Mouse (Mus musculus): ENCODE measurements at regions not wholly inside any gene's neighbourhood (a gene's known extent, or its start where the extent isn't known, plus 50 kb on each side); places are given as distances from the start of the nearest gene placed in this dataset.

GRCm38 (mm10) chr13:100940791-100941190 is 107.6 kb upstream of the Slc30a5 start:
- no peaks in the 10 kb centered on the region for H3K36me3 ChIP-seq (ENCODE audit: control insufficient read depth, insufficient read depth, low read length)
- no peak overlapping the region for H3K4me3 ChIP-seq (ENCODE audit: low read depth, low read length)
- H3K4me2 ChIP-seq: no peak overlapping the region
- ATAC-seq (replicated peaks; ENCODE audit: insufficient number of reproducible peaks, low FRiP score, low TSS enrichment): no peak
- no peak overlapping the region for H3K9ac ChIP-seq (ENCODE audit: low read depth, low read length)
- WGBS (ENCODE audit: insufficient replicate concordance): 61% methylated on average over 13 of the region's 13 CpGs
- no peaks in the 10 kb centered on the region for H3K27me3 ChIP-seq (ENCODE audit: control insufficient read depth, insufficient read depth, low read length)
- H3K4me1 ChIP-seq (ENCODE audit: control insufficient read depth, insufficient read depth, low read length): no peaks in the 10 kb centered on the region
- no peaks in the 10 kb centered on the region for H3K9me3 ChIP-seq (replicated peaks; ENCODE audit: control insufficient read depth, low read length)
- no peak overlapping the region for H3K27ac ChIP-seq (ENCODE audit: low read depth, low read length)

GRCm38 (mm10) chr13:100939677-100940076 is 106.5 kb upstream of the Slc30a5 start:
- no peak overlapping the region for H3K9ac ChIP-seq (ENCODE audit: low read depth, low read length)
- ATAC-seq (replicated peaks; ENCODE audit: insufficient number of reproducible peaks, low FRiP score, low TSS enrichment): no peak
- no peaks in the 10 kb centered on the region for H3K36me3 ChIP-seq (ENCODE audit: control insufficient read depth, insufficient read depth, low read length)
- no peaks in the 10 kb centered on the region for H3K9me3 ChIP-seq (replicated peaks; ENCODE audit: control insufficient read depth, low read length)
- H3K4me1 ChIP-seq (ENCODE audit: control insufficient read depth, insufficient read depth, low read length): no peaks in the 10 kb centered on the region
- no peak overlapping the region for H3K27ac ChIP-seq (ENCODE audit: low read depth, low read length)
- no peaks in the 10 kb centered on the region for H3K27me3 ChIP-seq (ENCODE audit: control insufficient read depth, insufficient read depth, low read length)
- no peak overlapping the region for H3K4me3 ChIP-seq (ENCODE audit: low read depth, low read length)
- no peak overlapping the region for H3K4me2 ChIP-seq
- whole genome bisulfite sequencing (ENCODE audit: insufficient replicate concordance): 32% methylated on average over 4 of the region's 4 CpGs

GRCm38 (mm10) chr13:100933265-100933664 is 100.0 kb upstream of the Slc30a5 start:
- Histone ChIP-seq H3K9me3 (replicated peaks; ENCODE audit: control insufficient read depth, low read length) (no peaks in the 10 kb centered on the region), H3K9ac (ENCODE audit: low read depth, low read length) (no peak overlapping the region), H3K27me3 (ENCODE audit: control insufficient read depth, insufficient read depth, low read length) (no peaks in the 10 kb centered on the region), H3K36me3 (ENCODE audit: control insufficient read depth, insufficient read depth, low read length) (no peaks in the 10 kb centered on the region), H3K27ac (ENCODE audit: low read depth, low read length) (no peak overlapping the region), H3K4me2 (no peak overlapping the region), H3K4me3 (ENCODE audit: low read depth, low read length) (no peak overlapping the region), H3K4me1 (ENCODE audit: control insufficient read depth, insufficient read depth, low read length) (no peaks in the 10 kb centered on the region)
- ATAC-seq (replicated peaks; ENCODE audit: insufficient number of reproducible peaks, low FRiP score, low TSS enrichment): no peak
- 53% methylated on average over 8 of the region's 8 CpGs for WGBS (ENCODE audit: insufficient replicate concordance)

- no peak overlapping the region for H3K4me2 ChIP-seq
- H3K27ac ChIP-seq (ENCODE audit: low read depth, low read length): no peak overlapping the region
- 67% methylated on average over 2 of the region's 2 CpGs for WGBS (ENCODE audit: insufficient replicate concordance)
- H3K9me3 ChIP-seq (replicated peaks; ENCODE audit: control insufficient read depth, low read length): no peaks in the 10 kb centered on the region
- ATAC-seq (replicated peaks; ENCODE audit: insufficient number of reproducible peaks, low FRiP score, low TSS enrichment): no peak
- no peak overlapping the region for H3K4me3 ChIP-seq (ENCODE audit: low read depth, low read length)
- H3K27me3 ChIP-seq (ENCODE audit: control insufficient read depth, insufficient read depth, low read length): no peaks in the 10 kb centered on the region
- H3K9ac ChIP-seq (ENCODE audit: low read depth, low read length): no peak overlapping the region
- no peaks in the 10 kb centered on the region for H3K36me3 ChIP-seq (ENCODE audit: control insufficient read depth, insufficient read depth, low read length)
- H3K4me1 ChIP-seq (ENCODE audit: control insufficient read depth, insufficient read depth, low read length): no peaks in the 10 kb centered on the region
These were observed 66.3 kb upstream of the Slc30a5 start for GRCm38 (mm10) chr13:100899566-100899965.

- H3K27ac ChIP-seq (ENCODE audit: low read depth, low read length): no peak overlapping the region
- 84% methylated on average over 9 of the region's 9 CpGs for whole genome bisulfite sequencing (ENCODE audit: insufficient replicate concordance)
These were observed 60.6 kb upstream of the Slc30a5 start for GRCm38 (mm10) chr13:100893871-100894270.

GRCm38 (mm10) chr13:100893096-100893495 is 59.9 kb upstream of the Slc30a5 start:
- H3K9me3 ChIP-seq (replicated peaks; ENCODE audit: control insufficient read depth, low read length): no peaks in the 10 kb centered on the region
- no peak overlapping the region for H3K4me3 ChIP-seq (ENCODE audit: low read depth, low read length)
- WGBS (ENCODE audit: insufficient replicate concordance): 80% methylated on average over 1 of the region's 1 CpGs
- no peak for ATAC-seq (replicated peaks; ENCODE audit: insufficient number of reproducible peaks, low FRiP score, low TSS enrichment)
- no peak overlapping the region for H3K9ac ChIP-seq (ENCODE audit: low read depth, low read length)
- no peak overlapping the region for H3K27ac ChIP-seq (ENCODE audit: low read depth, low read length)
- H3K36me3 ChIP-seq (ENCODE audit: control insufficient read depth, insufficient read depth, low read length): no peaks in the 10 kb centered on the region
- H3K4me2 ChIP-seq: no peak overlapping the region
- H3K4me1 ChIP-seq (ENCODE audit: control insufficient read depth, insufficient read depth, low read length): no peaks in the 10 kb centered on the region
- peaks cover 2% of the 10 kb centered on the region; the same call in 1 of the 2 replicates for H3K27me3 ChIP-seq (ENCODE audit: control insufficient read depth, insufficient read depth, low read length)

More at GRCm38 (mm10) chr13:100893871-100894270, 60.6 kb upstream of the Slc30a5 start:
- Histone ChIP-seq H3K36me3 (ENCODE audit: control insufficient read depth, insufficient read depth, low read length) (no peaks in the 10 kb centered on the region), H3K4me1 (ENCODE audit: control insufficient read depth, insufficient read depth, low read length) (no peaks in the 10 kb centered on the region), H3K4me3 (ENCODE audit: low read depth, low read length) (no peak overlapping the region), H3K9ac (ENCODE audit: low read depth, low read length) (no peak overlapping the region), H3K4me2 (no peak overlapping the region), H3K27me3 (ENCODE audit: control insufficient read depth, insufficient read depth, low read length) (peaks cover 2% of the 10 kb centered on the region; the same call in 1 of the 2 replicates), H3K9me3 (replicated peaks; ENCODE audit: control insufficient read depth, low read length) (no peaks in the 10 kb centered on the region)
- ATAC-seq (replicated peaks; ENCODE audit: insufficient number of reproducible peaks, low FRiP score, low TSS enrichment): no peak

GRCm38 (mm10) chr13:100892647-100893071 is 59.4 kb upstream of the Slc30a5 start:
- 62% methylated on average over 13 of the region's 13 CpGs for WGBS (ENCODE audit: insufficient replicate concordance)
- H3K4me1 ChIP-seq (ENCODE audit: control insufficient read depth, insufficient read depth, low read length): no peaks in the 10 kb centered on the region
- H3K27me3 ChIP-seq (ENCODE audit: control insufficient read depth, insufficient read depth, low read length): peaks cover 2% of the 10 kb centered on the region; the same call in 1 of the 2 replicates
- H3K4me2 ChIP-seq: no peak overlapping the region
- H3K27ac ChIP-seq (ENCODE audit: low read depth, low read length): no peak overlapping the region
- no peaks in the 10 kb centered on the region for H3K36me3 ChIP-seq (ENCODE audit: control insufficient read depth, insufficient read depth, low read length)
- ATAC-seq (replicated peaks; ENCODE audit: insufficient number of reproducible peaks, low FRiP score, low TSS enrichment): no peak
- no peak overlapping the region for H3K9ac ChIP-seq (ENCODE audit: low read depth, low read length)
- H3K4me3 ChIP-seq (ENCODE audit: low read depth, low read length): no peak overlapping the region
- H3K9me3 ChIP-seq (replicated peaks; ENCODE audit: control insufficient read depth, low read length): no peaks in the 10 kb centered on the region

- no peaks in the 10 kb centered on the region for H3K36me3 ChIP-seq (ENCODE audit: control insufficient read depth, insufficient read depth, low read length)
- H3K27ac ChIP-seq (ENCODE audit: low read depth, low read length): no peak overlapping the region
- no peak for ATAC-seq (replicated peaks; ENCODE audit: insufficient number of reproducible peaks, low FRiP score, low TSS enrichment)
- no peak overlapping the region for H3K9ac ChIP-seq (ENCODE audit: low read depth, low read length)
- no peak overlapping the region for H3K4me3 ChIP-seq (ENCODE audit: low read depth, low read length)
- no peak overlapping the region; the same call in 1 of the 2 replicates for H3K4me2 ChIP-seq
- H3K9me3 ChIP-seq (replicated peaks; ENCODE audit: control insufficient read depth, low read length): no peaks in the 10 kb centered on the region
- peaks cover 2% of the 10 kb centered on the region; the same call in 1 of the 2 replicates for H3K27me3 ChIP-seq (ENCODE audit: control insufficient read depth, insufficient read depth, low read length)
- WGBS (ENCODE audit: insufficient replicate concordance): 18% methylated on average over 13 of the region's 13 CpGs
- H3K4me1 ChIP-seq (ENCODE audit: control insufficient read depth, insufficient read depth, low read length): no peaks in the 10 kb centered on the region
These were observed 59.0 kb upstream of the Slc30a5 start for GRCm38 (mm10) chr13:100892204-100892603.

- WGBS (ENCODE audit: insufficient replicate concordance): 78% methylated on average over 6 of the region's 6 CpGs
These were observed 57.2 kb upstream of the Slc30a5 start for GRCm38 (mm10) chr13:100890457-100890856.

More at GRCm38 (mm10) chr13:100890457-100890856, 57.2 kb upstream of the Slc30a5 start:
- no peak overlapping the region for H3K9ac ChIP-seq (ENCODE audit: low read depth, low read length)
- peaks cover 2% of the 10 kb centered on the region; the same call in 1 of the 2 replicates for H3K27me3 ChIP-seq (ENCODE audit: control insufficient read depth, insufficient read depth, low read length)
- H3K36me3 ChIP-seq (ENCODE audit: control insufficient read depth, insufficient read depth, low read length): no peaks in the 10 kb centered on the region
- H3K4me2 ChIP-seq: no peak overlapping the region
- H3K9me3 ChIP-seq (replicated peaks; ENCODE audit: control insufficient read depth, low read length): no peaks in the 10 kb centered on the region
- no peak overlapping the region for H3K4me3 ChIP-seq (ENCODE audit: low read depth, low read length)
- no peak overlapping the region for H3K27ac ChIP-seq (ENCODE audit: low read depth, low read length)
- no peak for ATAC-seq (replicated peaks; ENCODE audit: insufficient number of reproducible peaks, low FRiP score, low TSS enrichment)
- H3K4me1 ChIP-seq (ENCODE audit: control insufficient read depth, insufficient read depth, low read length): no peaks in the 10 kb centered on the region
